Comparison of ENCODE assay signal across 8 mouse cellular contexts in the genomic region with DNA sequence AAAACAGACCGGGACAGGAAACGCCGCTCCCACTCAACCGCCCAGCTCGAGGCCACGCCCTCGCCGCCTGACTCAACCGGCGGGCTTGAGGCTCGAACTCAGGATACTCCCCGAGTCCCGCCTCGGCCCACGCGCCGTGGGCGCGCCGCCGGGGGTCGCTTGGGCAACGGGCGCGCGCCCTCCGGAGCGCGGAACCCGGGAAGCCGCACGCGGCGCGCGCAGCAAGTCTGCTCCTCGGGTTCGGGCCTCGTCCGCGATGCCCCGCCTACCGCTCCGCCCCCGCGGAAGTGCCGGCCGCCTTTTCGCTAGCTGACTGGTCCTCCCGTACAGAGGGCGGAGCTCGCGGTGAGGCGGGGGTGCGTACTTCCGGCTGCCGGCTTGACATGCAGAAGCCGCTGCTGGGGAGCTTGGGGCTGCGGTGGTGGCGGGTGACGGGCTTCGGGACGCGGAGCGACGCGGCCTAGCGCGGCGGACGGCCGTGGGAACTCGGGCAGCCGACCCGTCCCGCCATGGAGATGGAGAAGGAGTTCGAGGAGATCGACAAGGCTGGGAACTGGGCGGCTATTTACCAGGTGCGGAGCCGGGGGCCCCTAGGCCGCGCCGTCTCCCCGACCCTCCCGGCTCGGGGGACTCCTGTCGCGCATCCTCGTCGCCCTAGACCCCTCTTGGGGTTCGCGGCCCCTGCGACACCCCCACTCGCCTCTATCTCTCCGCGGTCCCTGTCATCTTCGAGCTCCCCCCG. TPM values are rescaled to one million over a fixed set of nuclear protein-coding genes. Genes with fewer than 3 reads are reported as not detected.
A peak's percentile ranks its signal among the peaks of the same experiment; 100 is the strongest.
DNase-seq lines count a peak whose midpoint lies in the region; ATAC-seq lines count a peak whose summit lies in the region.

TSS of gene Ptpn1 (plus strand) at position 73 of the 742 bp plus-strand sequence.

- peak within 1 kb of the TSS; percentile 94 for H3K9ac ChIP-seq in hindbrain, embryonic 14.5 days

- peak within 1 kb of the TSS; percentile 73 for H3K4me2 ChIP-seq in hindbrain, embryonic 14.5 days (replicated peaks)

- H3K4me1 ChIP-seq in hindbrain, embryonic 14.5 days (replicated peaks; ENCODE audit: control insufficient read depth, insufficient read depth, low read length), result peaks cover 34% of the 10 kb centered on the region

- H3K27me3 ChIP-seq in hindbrain, embryonic 14.5 days (ENCODE audit: control insufficient read depth, insufficient read depth, low read length), result no peaks in the 10 kb centered on the region

- H3K36me3 ChIP-seq in hindbrain, embryonic 14.5 days (replicated peaks; ENCODE audit: control insufficient read depth, insufficient read depth), result no peaks in the 10 kb centered on the region

- WGBS in hindbrain, embryonic 14.5 days, result under 1% methylated on average over 96 of the region's 99 CpGs

- H3K9me3 ChIP-seq in hindbrain, embryonic 14.5 days (ENCODE audit: control insufficient read depth, low read length), result no peaks in the 10 kb centered on the region

- H3K27ac ChIP-seq in hindbrain, embryonic 14.5 days, result peak within 1 kb of the TSS; percentile 80

- peak; percentile 95 for ATAC-seq in hindbrain, embryonic 14.5 days (ENCODE audit: low FRiP score)

- peak within 1 kb of the TSS; percentile 91 for H3K4me3 ChIP-seq in hindbrain, embryonic 14.5 days (replicated peaks; ENCODE audit: low read length)

- peak; percentile 94 for DNase-seq in R1 (ENCODE audit: low read depth, low spot score)
- DNase-seq in cerebellum, postnatal 25 days, result peak; percentile 97 to 98
- peak; percentile 95 to 98 for DNase-seq in frontal cortex, postnatal 25 days (ENCODE audit: low spot score in 2 of 2)
- peak; percentile 93 for DNase-seq in hindbrain, embryonic 14.5 days (ENCODE audit: low spot score)
- peak; percentile 97 to 98 for DNase-seq in layer of hippocampus, postnatal 36 days
- peak; percentile 99 for DNase-seq in lung, postnatal 36 days
- peak; percentile 97 for DNase-seq in retina, postnatal 1 day
- DNase-seq in urinary bladder, adult 18-20 months (ENCODE audit: low spot score in 2 of 2), result peak; percentile 96 to 98

RNA-seq across cellular contexts. Expression of gene Ptpn1, which starts in this region (rescaled TPM):
- polyA plus RNA-seq in hindbrain, embryonic 14.5 days (2014; fragmentation: Nextera tagmentation; extraction: Ambion mirVana), result 62.3 and 69.3 TPM in 2 replicates
- total RNA-seq in layer of hippocampus, postnatal 36 days (2021), result 10 to 100 TPM; 62.6 to 63.3 TPM

Comparison
In these comparisons a context has a peak if more than half of its experiments do, and no peak if none do; other contexts are left out.
1. Peak in every context shown above with its lines: DNase-seq, ATAC-seq, H3K4me3 ChIP-seq and H3K27ac ChIP-seq.